ENCODE assay signal across 16 mouse cellular contexts in the genomic region with DNA sequence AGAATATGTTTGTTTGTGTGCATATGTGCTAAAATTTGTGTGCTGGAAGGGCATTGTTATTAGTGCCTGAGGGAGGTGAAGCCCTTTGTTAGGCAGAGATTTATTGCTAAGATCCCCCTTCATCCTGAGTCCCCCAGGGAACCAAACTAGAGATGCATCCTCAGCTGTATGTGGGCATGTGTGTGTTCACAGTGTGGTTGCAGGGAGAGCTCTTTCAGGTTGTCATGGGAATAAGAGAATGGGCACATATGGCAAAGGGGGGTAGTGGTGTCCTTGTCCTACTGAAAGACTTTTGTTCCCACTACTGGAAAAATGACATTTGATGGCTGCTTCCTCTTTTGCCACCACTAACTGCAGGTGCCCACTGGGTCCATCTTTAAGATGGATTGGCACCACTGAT.
"Had no signal": no experiment of that assay in that cellular context is flagged by ENCODE, and none has a peak within 500 bp of the region (broad histone marks: within the 10 kb centered on the region; RNA-seq: fewer than 3 reads in every experiment).

No protein-coding gene starts in this region.

- H3K27me3 ChIP-seq: intestine, embryonic 15.5 days; limb, embryonic 15.5 days; liver, embryonic 13.5 days; lung, embryonic 15.5 days; megakaryocyte, embryonic 14.5 days; midbrain, embryonic 12.5 days had no signal

- ATAC-seq: intestine, embryonic 15.5 days; liver, postnatal 0 days; midbrain, embryonic 16.5 days had no signal

- H3K4me3 ChIP-seq: intestine, embryonic 15.5 days; limb, embryonic 15.5 days; liver, embryonic 13.5 days; lung, embryonic 15.5 days; megakaryocyte, embryonic 14.5 days; midbrain, embryonic 12.5 days had no signal

- H3K9me3 ChIP-seq: intestine, embryonic 15.5 days; limb, embryonic 15.5 days; liver, embryonic 13.5 days; lung, embryonic 15.5 days; megakaryocyte, embryonic 14.5 days; midbrain, embryonic 12.5 days had no signal

- H3K27ac ChIP-seq: intestine, embryonic 15.5 days; limb, embryonic 15.5 days; liver, embryonic 13.5 days; lung, embryonic 15.5 days; macrophage; midbrain, embryonic 12.5 days had no signal

- H3K4me1 ChIP-seq: intestine, embryonic 15.5 days; limb, embryonic 15.5 days; liver, embryonic 13.5 days; lung, embryonic 15.5 days; megakaryocyte, embryonic 14.5 days had no signal

- H3K36me3 ChIP-seq: intestine, embryonic 15.5 days; limb, embryonic 15.5 days; liver, embryonic 13.5 days; lung, embryonic 15.5 days; midbrain, embryonic 12.5 days had no signal

- H3K4me2 ChIP-seq: intestine, embryonic 15.5 days; limb, embryonic 15.5 days; liver, embryonic 13.5 days; lung, embryonic 15.5 days; midbrain, embryonic 12.5 days had no signal

- H3K9ac ChIP-seq: intestine, embryonic 15.5 days; limb, embryonic 15.5 days; liver, embryonic 13.5 days; liver, postnatal 0 days; lung, embryonic 15.5 days; midbrain, embryonic 12.5 days had no signal

- DNase-seq: kidney, adult 18-20 months; kidney, postnatal 14 days; layer of hippocampus, postnatal 36 days; liver, embryonic 13.5 days; liver, postnatal 0 days; lung, postnatal 14 days; right cerebral cortex, adult 18-20 months; right cerebral cortex, postnatal 25 days; thymus, postnatal 4 days had no signal
